Mouse (Mus musculus): ENCODE measurements at regions not wholly inside any gene's neighbourhood (a gene's known extent, or its start where the extent isn't known, plus 50 kb on each side); places are given as distances from the start of the nearest gene placed in this dataset.

DNA sequence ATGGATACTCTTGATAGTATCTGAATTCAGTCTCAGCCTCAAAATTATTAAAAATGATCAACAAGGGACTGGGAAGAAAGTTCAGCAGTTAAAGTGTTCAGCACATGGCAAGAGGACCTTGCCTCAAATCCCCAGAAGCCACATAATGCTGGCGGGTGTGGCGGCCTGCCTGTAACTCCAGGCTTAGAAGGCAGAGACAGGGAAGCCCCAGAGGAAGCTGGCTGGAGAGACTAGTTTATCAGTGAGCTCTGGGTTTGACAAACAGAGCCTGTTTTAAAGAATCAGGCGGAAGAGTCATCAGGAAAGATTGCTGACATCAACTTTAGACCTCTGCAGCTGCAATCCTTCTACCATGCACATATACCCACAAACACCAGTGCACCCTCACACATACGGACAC lies 52.1 kb upstream of the Fyn start:
- no peak for DNase-seq (ENCODE audit: low spot score in 2 of 2)

- DNase-seq (ENCODE audit: low spot score in 2 of 2), result no peak
Observed at GRCm38 (mm10) chr10:39315434-39316174, 53.1 kb upstream of the Fyn start.

GRCm38 (mm10) chr10:39311501-39311900 lies 57.2 kb upstream of the Fyn start:
- no peak for DNase-seq (ENCODE audit: low spot score in 2 of 2)

GRCm38 (mm10) chr10:39308535-39308934 lies 60.1 kb upstream of the Fyn start:
- no peak for DNase-seq (ENCODE audit: low spot score in 2 of 2)

- DNase-seq (ENCODE audit: low spot score in 2 of 2), result no peak
Observed at GRCm38 (mm10) chr10:39292703-39293496, 75.8 kb upstream of the Fyn start.

GRCm38 (mm10) chr10:39291747-39292198 lies 76.9 kb upstream of the Fyn start:
- DNase-seq (ENCODE audit: low spot score in 2 of 2), result no peak

DNA sequence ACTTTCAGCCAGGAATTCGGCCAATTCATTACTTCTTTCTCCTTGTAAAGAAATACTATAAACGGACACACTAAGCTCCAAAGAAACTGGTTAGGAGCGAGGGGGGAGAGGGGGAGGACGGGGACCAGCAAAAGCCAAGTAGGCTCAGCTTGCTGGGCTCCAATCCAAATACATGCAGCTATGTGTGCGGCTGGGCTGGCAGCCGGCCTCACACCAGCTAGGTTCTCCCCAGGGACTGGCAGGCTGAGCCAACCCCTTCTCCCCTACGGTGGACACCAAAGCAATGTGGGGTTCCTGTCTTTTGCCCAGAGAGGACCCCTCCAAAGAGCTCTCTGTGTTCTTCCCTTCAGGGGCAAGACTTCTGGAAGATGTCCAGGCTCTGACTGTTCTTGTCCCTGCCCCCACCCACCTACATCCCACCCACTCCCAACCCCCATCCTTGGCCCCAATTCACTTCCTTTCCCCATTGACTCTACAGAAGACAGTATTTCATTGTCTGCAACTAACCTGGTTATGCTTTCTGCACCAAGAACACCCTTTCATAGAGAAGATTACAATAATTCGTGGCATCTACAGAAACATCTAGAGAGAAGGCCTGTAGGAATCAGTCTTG lies 77.4 kb upstream of the Fyn start:
- peak in 1 of 2 experiments; percentile 10 for DNase-seq (ENCODE audit: low spot score in 2 of 2)

- no peak for DNase-seq (ENCODE audit: low spot score in 2 of 2)
Observed at GRCm38 (mm10) chr10:39290245-39290644, 78.4 kb upstream of the Fyn start.

DNA sequence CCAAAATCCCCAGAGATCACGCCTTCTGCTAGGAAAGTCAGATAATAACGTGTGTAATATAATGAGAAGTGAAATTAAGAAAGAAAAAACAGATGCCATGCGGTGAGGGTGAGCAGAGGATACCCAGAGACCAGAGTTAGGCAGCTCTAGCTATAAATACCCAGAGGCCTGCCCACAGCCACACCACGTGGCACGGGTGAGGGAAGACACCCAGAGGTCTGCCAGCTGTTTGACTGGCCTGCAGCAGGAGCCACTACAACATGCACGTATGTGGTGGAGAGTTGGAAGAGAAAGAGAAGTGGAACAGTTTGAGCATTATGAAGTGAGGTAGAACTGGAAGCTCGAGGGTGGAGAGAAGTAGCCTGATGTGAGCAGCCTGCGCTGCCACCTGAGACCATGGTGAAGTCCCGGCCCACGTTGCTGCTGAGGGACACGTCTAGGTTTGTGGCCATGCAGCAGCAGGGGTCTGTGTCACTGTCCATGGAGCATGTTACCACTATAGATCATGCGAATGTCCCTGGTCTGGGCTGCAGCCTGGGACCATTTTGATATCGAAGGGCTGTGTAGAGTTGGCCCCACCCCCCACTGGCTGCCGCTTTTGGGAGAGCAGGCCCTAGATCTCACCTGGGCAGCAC lies 88.2 kb upstream of the Fyn start:
- DNase-seq (ENCODE audit: low spot score in 2 of 2), result no peak

DNA sequence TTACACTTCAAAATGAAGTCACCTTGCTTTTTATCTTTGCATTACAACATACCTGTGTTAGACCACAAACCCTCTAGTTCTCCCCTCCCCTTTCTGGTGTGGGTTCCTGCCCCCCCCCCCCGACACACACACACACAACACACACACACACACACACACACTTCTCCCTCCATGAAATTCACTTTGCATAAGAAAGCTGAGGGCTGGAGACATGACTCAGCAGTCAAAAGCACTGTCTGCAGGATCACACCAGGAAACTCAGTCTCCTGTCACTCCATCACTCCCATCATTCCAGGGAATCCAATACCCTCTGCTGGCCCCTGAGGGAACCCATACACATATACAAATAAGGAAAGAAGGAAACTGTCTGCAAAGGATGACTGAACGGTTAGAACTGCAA lies 94.5 kb upstream of the Fyn start:
- DNase-seq (ENCODE audit: low spot score in 2 of 2), result no peak

DNA sequence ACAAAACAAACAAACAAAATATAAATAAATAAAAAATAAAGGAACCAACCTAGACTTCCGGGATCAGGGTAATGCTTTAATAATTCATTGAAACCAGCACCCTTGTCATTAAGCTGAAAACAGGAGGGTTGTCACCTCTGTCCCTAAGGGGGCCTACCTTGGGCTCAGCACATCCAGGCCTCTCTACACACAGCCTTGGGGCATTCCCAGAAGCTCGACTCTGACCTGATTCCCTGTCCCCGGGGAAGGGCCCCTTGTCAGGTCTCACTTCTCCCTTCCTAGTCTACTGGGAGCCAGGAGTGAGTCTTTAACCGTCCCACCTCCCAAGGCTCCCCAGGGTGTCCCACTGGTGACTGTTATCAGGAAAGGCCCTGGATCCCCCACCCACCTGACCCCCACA lies 95.2 kb upstream of the Fyn start:
- no peak for DNase-seq (ENCODE audit: low spot score in 2 of 2)

GRCm38 (mm10) chr10:39272387-39272949 lies 96.2 kb upstream of the Fyn start:
- DNase-seq (ENCODE audit: low spot score in 2 of 2), result no peak

GRCm38 (mm10) chr10:39270406-39270805 lies 98.2 kb upstream of the Fyn start:
- no peak for DNase-seq (ENCODE audit: low spot score in 2 of 2)

DNA sequence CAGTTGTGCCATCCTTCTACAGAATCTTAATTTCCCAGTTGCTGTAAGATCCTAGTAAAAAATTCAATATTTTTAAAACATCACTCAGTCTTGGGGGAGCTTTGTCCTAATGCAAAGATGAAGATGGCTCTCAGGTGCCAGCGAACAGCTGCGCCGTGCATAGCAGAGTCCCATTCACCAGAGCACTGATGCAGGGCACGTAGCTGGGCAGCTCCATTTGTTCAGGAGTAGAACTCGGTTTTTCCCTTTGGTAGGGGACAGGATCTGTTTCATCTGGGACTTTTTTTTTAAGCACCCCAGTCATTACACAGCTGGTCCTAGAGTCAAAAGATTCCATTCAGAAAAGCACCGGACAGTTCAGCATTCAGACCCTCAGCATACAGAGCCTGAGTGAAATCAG lies 101.4 kb upstream of the Fyn start:
- DNase-seq (ENCODE audit: low spot score in 2 of 2), result no peak

- peak; percentile 16 to 53 for DNase-seq (ENCODE audit: low spot score in 2 of 2)
Observed at GRCm38 (mm10) chr10:39266482-39266881, 102.2 kb upstream of the Fyn start.

- no peak for DNase-seq (ENCODE audit: low spot score in 2 of 2)
Observed at GRCm38 (mm10) chr10:39262466-39262865, 98.9 kb upstream of the Ccn6 start.

GRCm38 (mm10) chr10:39261174-39262145 lies 97.9 kb upstream of the Ccn6 start:
- no peak for DNase-seq (ENCODE audit: low spot score in 2 of 2)

DNA sequence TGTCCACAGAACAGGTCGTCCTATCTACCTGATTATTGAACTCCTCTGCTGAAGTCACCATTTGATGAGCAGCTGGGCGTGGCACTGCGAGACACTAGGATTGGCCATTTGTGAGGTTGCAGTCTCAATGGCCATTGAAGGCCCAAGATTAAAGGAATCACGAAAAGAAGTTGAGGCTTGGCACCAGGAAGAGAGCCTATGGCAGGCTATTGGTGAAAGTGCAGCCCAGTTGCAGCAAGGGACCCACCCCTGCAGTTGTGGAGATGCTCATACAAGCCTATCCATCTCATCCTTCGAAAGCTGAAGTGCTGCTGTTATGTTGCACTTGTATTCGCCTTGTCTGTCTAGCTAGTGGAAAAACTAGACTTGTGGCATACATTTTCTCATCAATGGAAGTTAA lies 96.5 kb upstream of the Ccn6 start:
- DNase-seq (ENCODE audit: low spot score in 2 of 2), result no peak

- no peak for DNase-seq (ENCODE audit: low spot score in 2 of 2)
Observed at GRCm38 (mm10) chr10:39257371-39258154, 94.0 kb upstream of the Ccn6 start.

DNA sequence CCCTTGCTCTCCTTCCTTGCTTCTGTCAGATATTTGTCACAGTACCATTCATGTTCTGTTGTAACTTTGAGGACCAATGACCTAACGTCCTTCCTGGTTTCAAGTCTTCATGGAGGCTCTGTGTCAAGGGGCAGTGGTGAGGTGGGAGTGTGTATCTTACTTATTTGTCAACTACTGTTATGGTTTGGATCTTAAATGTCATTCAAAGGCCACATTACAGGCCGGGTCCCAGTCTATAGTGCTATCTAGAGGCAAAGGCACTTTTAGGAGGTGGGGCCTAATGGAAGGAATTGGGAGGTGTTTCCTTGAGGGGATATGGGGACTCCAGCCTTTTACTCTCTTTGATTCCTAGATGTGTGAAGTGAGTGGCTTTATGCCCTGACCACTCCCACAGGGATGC lies 91.0 kb upstream of the Ccn6 start:
- no peak for DNase-seq (ENCODE audit: low spot score in 2 of 2)
